Mouse (Mus musculus): ENCODE results near the gene Cyp2d34. TPM values are rescaled to one million over a fixed set of nuclear protein-coding genes. Genes with fewer than 3 reads are reported as not detected.

The Cyp2d34 gene
- total RNA-seq (2014; rRNA removed; ENCODE audit: low replicate concordance) = not detected in 2 replicates
- not detected in 2 replicates for polyA plus RNA-seq (2015; fragmentation: Nextera tagmentation; extraction: Ambion mirVana)

- H3K27me3 ChIP-seq (ENCODE audit: control insufficient read depth, insufficient read depth, low read length) = no peaks in the 10 kb centered on the region
- H3K27ac ChIP-seq (ENCODE audit: low read depth) = no peak within 1 kb of the TSS
- no peaks in the 10 kb centered on the region for H3K36me3 ChIP-seq (replicated peaks; ENCODE audit: control insufficient read depth, insufficient read depth, low read length)
- no peak within 1 kb of the TSS for H3K4me2 ChIP-seq (ENCODE audit: low read depth, low read length)
- no peak for DNase-seq (ENCODE audit: low spot score)
- H3K9ac ChIP-seq (replicated peaks; ENCODE audit: low read depth, low read length) = no peak within 1 kb of the TSS
- H3K9me3 ChIP-seq (replicated peaks; ENCODE audit: control insufficient read depth, low read length) = no peaks in the 10 kb centered on the region
- TF ChIP-seq CTCF (IDR thresholded peaks at IDR 0.05; ENCODE audit: low read depth) = no peak
- no peak for TF ChIP-seq EP300 (IDR thresholded peaks at IDR 0.05; ENCODE audit: low read depth)
- H3K4me3 ChIP-seq (ENCODE audit: low read depth, low read length) = no peak within 1 kb of the TSS
- ATAC-seq (ENCODE audit: insufficient read depth, low read depth) = no peak
- 71% methylated on average over 7 of the region's 7 CpGs for WGBS
- no peaks in the 10 kb centered on the region for H3K4me1 ChIP-seq (ENCODE audit: control insufficient read depth, insufficient read depth)
Measured at GRCm38 (mm10) chr15:82620531-82621202, at the start of gene Cyp2d34. Gene Cyp2d34 (minus strand): TSS chr15:82620946.

GRCm38 (mm10) chr15:82656346-82656745, 35.6 kb upstream of the Cyp2d34 start:
- H3K27me3 ChIP-seq (ENCODE audit: control insufficient read depth, insufficient read depth, low read length) = no peaks in the 10 kb centered on the region
- no peaks in the 10 kb centered on the region for H3K36me3 ChIP-seq (replicated peaks; ENCODE audit: control insufficient read depth, insufficient read depth, low read length)
- 47% methylated on average over 2 of the region's 2 CpGs for whole genome bisulfite sequencing
- DNase-seq (ENCODE audit: low spot score) (no peak), ATAC-seq (ENCODE audit: insufficient read depth, low read depth) (no peak)
- no peak for TF ChIP-seq EP300 (IDR thresholded peaks at IDR 0.05; ENCODE audit: low read depth)
- TF ChIP-seq CTCF (IDR thresholded peaks at IDR 0.05; ENCODE audit: low read depth) = no peak
- H3K9ac ChIP-seq (replicated peaks; ENCODE audit: low read depth, low read length) = no peak overlapping the region
- H3K4me2 ChIP-seq (ENCODE audit: low read depth, low read length) = no peak overlapping the region
- H3K4me1 ChIP-seq (ENCODE audit: control insufficient read depth, insufficient read depth) = no peaks in the 10 kb centered on the region
- no peak overlapping the region for H3K27ac ChIP-seq (ENCODE audit: low read depth)
- no peaks in the 10 kb centered on the region for H3K9me3 ChIP-seq (replicated peaks; ENCODE audit: control insufficient read depth, low read length)
- no peak overlapping the region for H3K4me3 ChIP-seq (ENCODE audit: low read depth, low read length)

GRCm38 (mm10) chr15:82644371-82644770, 23.6 kb upstream of the Cyp2d34 start:
- DNase-seq (ENCODE audit: low spot score) (no peak), ATAC-seq (ENCODE audit: insufficient read depth, low read depth) (no peak)
- H3K4me1 ChIP-seq (ENCODE audit: control insufficient read depth, insufficient read depth) = no peaks in the 10 kb centered on the region
- no peak for TF ChIP-seq CTCF (IDR thresholded peaks at IDR 0.05; ENCODE audit: low read depth)
- no peak for TF ChIP-seq EP300 (IDR thresholded peaks at IDR 0.05; ENCODE audit: low read depth)
- H3K27ac ChIP-seq (ENCODE audit: low read depth) = no peak overlapping the region
- H3K9ac ChIP-seq (replicated peaks; ENCODE audit: low read depth, low read length) = no peak overlapping the region
- H3K36me3 ChIP-seq (replicated peaks; ENCODE audit: control insufficient read depth, insufficient read depth, low read length) = no peaks in the 10 kb centered on the region
- H3K27me3 ChIP-seq (ENCODE audit: control insufficient read depth, insufficient read depth, low read length) = no peaks in the 10 kb centered on the region
- no peak overlapping the region for H3K4me3 ChIP-seq (ENCODE audit: low read depth, low read length)
- no peaks in the 10 kb centered on the region for H3K9me3 ChIP-seq (replicated peaks; ENCODE audit: control insufficient read depth, low read length)
- no peak overlapping the region for H3K4me2 ChIP-seq (ENCODE audit: low read depth, low read length)
- WGBS = 64% methylated on average over 3 of the region's 3 CpGs

- 83% methylated on average over 5 of the region's 5 CpGs for WGBS
- no peak overlapping the region for H3K27ac ChIP-seq (ENCODE audit: low read depth)
- H3K9ac ChIP-seq (replicated peaks; ENCODE audit: low read depth, low read length) = no peak overlapping the region
- no peaks in the 10 kb centered on the region for H3K4me1 ChIP-seq (ENCODE audit: control insufficient read depth, insufficient read depth)
- no peaks in the 10 kb centered on the region for H3K9me3 ChIP-seq (replicated peaks; ENCODE audit: control insufficient read depth, low read length)
- H3K4me3 ChIP-seq (ENCODE audit: low read depth, low read length) = no peak overlapping the region
- no peak for ATAC-seq (ENCODE audit: insufficient read depth, low read depth)
- H3K4me2 ChIP-seq (ENCODE audit: low read depth, low read length) = no peak overlapping the region
- DNase-seq (ENCODE audit: low spot score) = no peak
- H3K36me3 ChIP-seq (replicated peaks; ENCODE audit: control insufficient read depth, insufficient read depth, low read length) = no peaks in the 10 kb centered on the region
- H3K27me3 ChIP-seq (ENCODE audit: control insufficient read depth, insufficient read depth, low read length) = no peaks in the 10 kb centered on the region
- no peak for TF ChIP-seq CTCF (IDR thresholded peaks at IDR 0.05; ENCODE audit: low read depth)
- no peak for TF ChIP-seq EP300 (IDR thresholded peaks at IDR 0.05; ENCODE audit: low read depth)
Measured at GRCm38 (mm10) chr15:82643771-82644170, 23.0 kb upstream of the Cyp2d34 start.

- no peak overlapping the region for H3K4me2 ChIP-seq (ENCODE audit: low read depth, low read length)
- no peak overlapping the region for H3K27ac ChIP-seq (ENCODE audit: low read depth)
- H3K9ac ChIP-seq (replicated peaks; ENCODE audit: low read depth, low read length) = no peak overlapping the region
- no peaks in the 10 kb centered on the region for H3K36me3 ChIP-seq (replicated peaks; ENCODE audit: control insufficient read depth, insufficient read depth, low read length)
- H3K4me1 ChIP-seq (ENCODE audit: control insufficient read depth, insufficient read depth) = no peaks in the 10 kb centered on the region
- no peak overlapping the region for H3K4me3 ChIP-seq (ENCODE audit: low read depth, low read length)
- TF ChIP-seq EP300 (IDR thresholded peaks at IDR 0.05; ENCODE audit: low read depth) = no peak
- TF ChIP-seq CTCF (IDR thresholded peaks at IDR 0.05; ENCODE audit: low read depth) = no peak
- 66% methylated on average over 3 of the region's 3 CpGs for WGBS
- H3K27me3 ChIP-seq (ENCODE audit: control insufficient read depth, insufficient read depth, low read length) = no peaks in the 10 kb centered on the region
- no peak for DNase-seq (ENCODE audit: low spot score)
- ATAC-seq (ENCODE audit: insufficient read depth, low read depth) = no peak
- no peaks in the 10 kb centered on the region for H3K9me3 ChIP-seq (replicated peaks; ENCODE audit: control insufficient read depth, low read length)
Measured at GRCm38 (mm10) chr15:82642771-82643170, 22.0 kb upstream of the Cyp2d34 start.

- 73% methylated on average over 2 of the region's 2 CpGs for WGBS
- no peak for TF ChIP-seq CTCF (IDR thresholded peaks at IDR 0.05; ENCODE audit: low read depth)
- no peak for TF ChIP-seq EP300 (IDR thresholded peaks at IDR 0.05; ENCODE audit: low read depth)
- Histone ChIP-seq H3K36me3 (replicated peaks; ENCODE audit: control insufficient read depth, insufficient read depth, low read length) (no peaks in the 10 kb centered on the region), H3K4me1 (ENCODE audit: control insufficient read depth, insufficient read depth) (no peaks in the 10 kb centered on the region), H3K9me3 (replicated peaks; ENCODE audit: control insufficient read depth, low read length) (no peaks in the 10 kb centered on the region), H3K9ac (replicated peaks; ENCODE audit: low read depth, low read length) (no peak overlapping the region), H3K4me3 (ENCODE audit: low read depth, low read length) (no peak overlapping the region), H3K4me2 (ENCODE audit: low read depth, low read length) (no peak overlapping the region), H3K27ac (ENCODE audit: low read depth) (no peak overlapping the region), H3K27me3 (ENCODE audit: control insufficient read depth, insufficient read depth, low read length) (no peaks in the 10 kb centered on the region)
- no peak for DNase-seq (ENCODE audit: low spot score)
- ATAC-seq (ENCODE audit: insufficient read depth, low read depth) = no peak
Measured at GRCm38 (mm10) chr15:82641921-82642320, 21.2 kb upstream of the Cyp2d34 start.
